Mouse (Mus musculus): ENCODE measurements around the gene Epor. TPM values are rescaled to one million over a fixed set of nuclear protein-coding genes. Genes with fewer than 3 reads are reported as not detected.
A peak's percentile ranks its signal among the peaks of the same experiment; 100 is the strongest.

Gene Epor
- total and polyA plus RNA-seq, 3 experiments = 192 to 440 TPM; not detected in 1

DNA sequence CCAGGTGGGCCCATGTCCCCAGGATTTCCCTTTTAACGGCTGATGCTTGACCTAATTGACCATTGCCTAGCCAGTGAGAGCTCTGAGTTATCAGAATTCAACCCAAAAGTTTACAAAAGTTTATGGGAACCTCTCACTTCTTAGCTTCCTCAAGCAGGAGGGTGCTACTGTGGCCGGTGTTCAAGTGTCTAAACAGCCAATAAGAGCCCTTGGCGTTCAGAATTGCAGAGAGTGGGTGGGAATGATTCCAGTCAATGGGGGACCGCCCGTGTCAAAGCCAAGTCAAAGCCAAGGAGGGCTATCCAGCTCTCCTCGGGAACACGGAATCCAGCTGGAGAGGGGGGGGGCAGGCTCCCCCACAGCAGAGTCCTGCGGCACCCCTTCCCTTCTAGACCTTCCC lies 15.2 kb downstream of the Epor start:
- Histone ChIP-seq H3K9ac (ENCODE audit: control insufficient read depth, low read depth, low read length, poor library complexity, severe bottlenecking) (no peak overlapping the region), H3K9me3 (replicated peaks; ENCODE audit: insufficient read depth, low read length) (no peaks in the 10 kb centered on the region), H3K36me3 (ENCODE audit: control insufficient read depth in 1 of 2, insufficient read depth in 2 of 2, low read length in 2 of 2) (peaks cover 0 to 6% of the 10 kb centered on the region in 2 experiments; a peak in 2 of 4 replicates), H3K27ac (ENCODE audit: control insufficient read depth, low read depth, low read length) (no peak overlapping the region), H3K4me3 (ENCODE audit: control insufficient read depth in 1 of 2, insufficient read depth in 1 of 2, low read depth in 2 of 2, low read length in 2 of 2) (no peak overlapping the region), H3K4me1 (ENCODE audit: control insufficient read depth in 1 of 2, insufficient read depth in 2 of 2, low read length in 2 of 2) (peaks cover 0 to 13% of the 10 kb centered on the region in 2 experiments; a peak in 2 of 4 replicates), H3K27me3 (ENCODE audit: control insufficient read depth in 1 of 2, insufficient read depth in 2 of 2, low read length in 2 of 2) (no peaks in the 10 kb centered on the region), H3K79me2 (ENCODE audit: control insufficient read depth, insufficient read depth, low read length, poor library complexity) (no peaks in the 10 kb centered on the region)
- TF ChIP-seq MAZ (IDR thresholded peaks at IDR 0.05; ENCODE audit: low read depth, low read length) (no peak), ETS1 (IDR thresholded peaks at IDR 0.05; ENCODE audit: low read depth, low read length) (no peak), GABPA (IDR thresholded peaks at IDR 0.05; ENCODE audit: low read depth, low read length) (no peak), RAD21 (IDR thresholded peaks at IDR 0.05; ENCODE audit: low read depth, low read length) (no peak), ZC3H11A (IDR thresholded peaks at IDR 0.05; ENCODE audit: low read depth, low read length) (no peak), E2F4 (IDR thresholded peaks at IDR 0.05; ENCODE audit: borderline replicate concordance, low read depth, low read length) (no peak), ZMIZ1 (IDR thresholded peaks at IDR 0.05; ENCODE audit: low read depth, low read length) (no peak), CHD2 (IDR thresholded peaks at IDR 0.05; ENCODE audit: low read length) (no peak), CTCF (IDR thresholded peaks at IDR 0.05 in 2 of 3, conservative IDR thresholded peaks at IDR 0.05 in 1 of 3; ENCODE audit: control insufficient read depth in 1 of 3, insufficient read depth in 1 of 3, low read depth in 2 of 3, low read length in 3 of 3, poor library complexity in 1 of 3, severe bottlenecking in 1 of 3) (no peak), NELFE (IDR thresholded peaks at IDR 0.05; ENCODE audit: low read depth, low read length) (no peak), ZKSCAN1 (IDR thresholded peaks at IDR 0.05; ENCODE audit: low read depth, low read length) (no peak)
- peak; percentile 64 for DNase-seq (ENCODE audit: low read depth, low spot score)

DNA sequence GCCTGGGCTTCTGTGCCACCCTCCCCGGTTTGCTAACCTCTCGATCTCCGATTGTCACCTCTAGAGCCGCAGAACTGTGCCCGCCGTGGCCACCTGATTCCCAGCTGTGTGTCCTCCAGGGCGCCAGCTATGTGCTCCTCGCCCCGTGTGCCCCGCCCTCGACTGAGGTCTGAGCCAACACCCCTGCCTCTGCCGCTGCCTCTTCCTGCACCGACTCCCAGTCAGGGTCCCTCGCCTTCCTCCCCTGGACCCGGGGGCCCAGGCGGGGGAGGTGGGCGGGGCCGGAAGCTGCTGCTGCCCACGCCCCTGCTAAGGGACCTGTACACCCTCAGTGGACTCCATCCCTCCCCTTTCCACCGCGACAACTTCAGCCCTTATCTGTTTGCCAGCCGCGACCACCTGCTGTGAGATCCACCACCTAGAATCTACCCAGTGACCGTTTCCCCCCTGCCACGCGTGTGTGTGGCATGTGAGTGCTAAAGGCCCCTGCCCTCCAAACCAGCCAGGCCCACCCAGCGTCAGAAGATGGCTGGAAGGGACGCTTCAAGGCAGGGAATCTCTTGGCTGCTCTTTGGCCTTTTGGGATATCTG lies 15.7 kb downstream of the Epor start:
- DNase-seq (ENCODE audit: low read depth, low spot score) = peak; percentile 93
- H3K4me3 ChIP-seq (ENCODE audit: control insufficient read depth in 1 of 2, insufficient read depth in 1 of 2, low read depth in 2 of 2, low read length in 2 of 2) = peak overlapping the region; percentile 40 to 41
- H3K9me3 ChIP-seq (replicated peaks; ENCODE audit: insufficient read depth, low read length) = no peaks in the 10 kb centered on the region
- peaks cover 0 to 13% of the 10 kb centered on the region in 2 experiments; a peak in 2 of 4 replicates for H3K4me1 ChIP-seq (ENCODE audit: control insufficient read depth in 1 of 2, insufficient read depth in 2 of 2, low read length in 2 of 2)
- H3K9ac ChIP-seq (ENCODE audit: control insufficient read depth, low read depth, low read length, poor library complexity, severe bottlenecking) = peak overlapping the region; percentile 48
- H3K79me2 ChIP-seq (ENCODE audit: control insufficient read depth, insufficient read depth, low read length, poor library complexity) = no peaks in the 10 kb centered on the region
- H3K27ac ChIP-seq (ENCODE audit: control insufficient read depth, low read depth, low read length) = 0 out of 2 replicates have a peak overlapping the region, but pooled peaks have one; percentile 1
- no peaks in the 10 kb centered on the region for H3K27me3 ChIP-seq (ENCODE audit: control insufficient read depth in 1 of 2, insufficient read depth in 2 of 2, low read length in 2 of 2)
- H3K36me3 ChIP-seq (ENCODE audit: control insufficient read depth in 1 of 2, insufficient read depth in 2 of 2, low read length in 2 of 2) = peaks cover 0 to 6% of the 10 kb centered on the region in 2 experiments; a peak in 2 of 4 replicates
- TF ChIP-seq POLR2A (IDR thresholded peaks at IDR 0.05; ENCODE audit: control insufficient read depth in 1 of 2, insufficient read depth in 1 of 2, low read depth in 1 of 2, low read length in 2 of 2, poor library complexity in 1 of 2) = peak; percentile 49 to 53; a peak in 2 of 4 replicates
- peak; percentile 60 for TF ChIP-seq TAL1 (IDR thresholded peaks at IDR 0.05; ENCODE audit: low read length)
- no peak for TF ChIP-seq KAT2A (conservative IDR thresholded peaks at IDR 0.05; ENCODE audit: low read depth, low read length)
- TF ChIP-seq GATA1 (IDR thresholded peaks at IDR 0.05; ENCODE audit: low read depth, low read length) = peak; percentile 54; the same call in 1 of the 2 replicates
- 0 out of 2 replicates have a peak, but pooled peaks have one; percentile 8 for TF ChIP-seq TBP (IDR thresholded peaks at IDR 0.05; ENCODE audit: low read depth, low read length)
- peak; percentile 41; the same call in 1 of the 2 replicates for TF ChIP-seq UBTF (IDR thresholded peaks at IDR 0.05; ENCODE audit: borderline replicate concordance, insufficient read depth, low read depth, low read length)
- 0 out of 6 replicates have a peak, but pooled peaks of 1 of the 3 experiments have one; percentile 1 for TF ChIP-seq CTCF (IDR thresholded peaks at IDR 0.05 in 2 of 3, conservative IDR thresholded peaks at IDR 0.05 in 1 of 3; ENCODE audit: control insufficient read depth in 1 of 3, insufficient read depth in 1 of 3, low read depth in 2 of 3, low read length in 3 of 3, poor library complexity in 1 of 3, severe bottlenecking in 1 of 3)
- no peak for TF ChIP-seq POLR2AphosphoS5 (IDR thresholded peaks at IDR 0.05; ENCODE audit: borderline replicate concordance, low read depth, low read length)
